Mouse (Mus musculus) G1E (cell line): Measurements from ENCODE around the gene Pafah2. TPM values are rescaled to one million over a fixed set of nuclear protein-coding genes. Genes with fewer than 3 reads are reported as not detected.

ENCODE experiments used
- ATAC-seq: 2 replicates; pipeline ENCODE4 v1.8.0; 2016; ENCODE audit warnings: mild to moderate bottlenecking; ENCODE audit not compliant: insufficient number of reproducible peaks, poor library complexity, low FRiP score, severe bottlenecking; ENCODE audit errors: extremely low read depth
- DNase-seq: peaks from one replicate; pipeline ENCODE4 v3.0.0; 2012; ENCODE audit warnings: low spot score
- H3K27me3 ChIP-seq: 2 replicates; pipeline ENCODE4 v1.6.1; 2012; ENCODE audit warnings: mild to moderate bottlenecking, low read length, inconsistent platforms; ENCODE audit not compliant: insufficient read depth
- H3K36me3 ChIP-seq: replicated peaks from 2 replicates; pipeline ENCODE3; 2012; ENCODE audit warnings: mild to moderate bottlenecking, inconsistent platforms
- H3K4me1 ChIP-seq: 2 replicates; pipeline ENCODE4 v1.6.1; 2012; ENCODE audit warnings: low read depth, low read length, inconsistent platforms, mixed read lengths; ENCODE audit not compliant: insufficient read depth
- H3K4me3 ChIP-seq: 2 replicates; pipeline ENCODE4 v1.5.1; 2012; ENCODE audit warnings: low read depth, mild to moderate bottlenecking, inconsistent platforms, low read length, moderate library complexity, mixed read lengths
- H3K9me3 ChIP-seq: replicated peaks from 2 replicates; pipeline ENCODE4 v1.6.1; 2012; ENCODE audit warnings: inconsistent platforms
- CTCF ChIP-seq: IDR thresholded peaks from 2 replicates; pipeline ENCODE4 v1.5.1; 2012; ENCODE audit warnings: low read depth, low read length, inconsistent platforms, mixed read lengths
- GATA1 ChIP-seq: IDR thresholded peaks from 2 replicates; pipeline ENCODE4 v1.6.1; 2012; ENCODE audit warnings: borderline replicate concordance, low read length, inconsistent platforms, mixed read lengths
- GATA2 ChIP-seq: IDR thresholded peaks from 2 replicates; pipeline ENCODE4 v1.6.1; 2012; ENCODE audit warnings: low read depth, low read length, inconsistent platforms, borderline replicate concordance
- POLR2AphosphoS5 ChIP-seq: IDR thresholded peaks from 2 replicates; pipeline ENCODE4 v1.6.1; 2012; ENCODE audit warnings: low read depth, low read length, inconsistent platforms; ENCODE audit not compliant: insufficient replicate concordance
- TAL1 ChIP-seq: conservative IDR thresholded peaks from 2 replicates; pipeline ENCODE4 v1.6.1; 2012; ENCODE audit warnings: low read depth, low read length, inconsistent platforms, mixed read lengths
- polyA plus RNA-seq: library from polyadenylated mRNA; stranded (reverse); fragments of >175 nt; gene quantifications from 2 replicates; pipeline ENCODE4 v1.2.3, GENCODE M21; 2012
- total RNA-seq, 2 experiments: library from RNA; stranded (forward) in 1 of 2; stranded (reverse) in 1 of 2; fragments of 200-1000 nt in 1 of 2; fragments of >200 nt in 1 of 2; fragmentation: Nextera tagmentation in 1 of 2; gene quantifications; 2 replicates each; pipeline ENCODE4 v1.2.3; 2014 to 2017

Gene Pafah2
- 15.1 and 16.3 TPM in 2 replicates for total RNA-seq (2014; fragmentation: Nextera tagmentation)
- total RNA-seq (2017): 45.9 and 48.0 TPM in 2 replicates
- 10.2 and 14.9 TPM in 2 replicates for polyA plus RNA-seq

DNA sequence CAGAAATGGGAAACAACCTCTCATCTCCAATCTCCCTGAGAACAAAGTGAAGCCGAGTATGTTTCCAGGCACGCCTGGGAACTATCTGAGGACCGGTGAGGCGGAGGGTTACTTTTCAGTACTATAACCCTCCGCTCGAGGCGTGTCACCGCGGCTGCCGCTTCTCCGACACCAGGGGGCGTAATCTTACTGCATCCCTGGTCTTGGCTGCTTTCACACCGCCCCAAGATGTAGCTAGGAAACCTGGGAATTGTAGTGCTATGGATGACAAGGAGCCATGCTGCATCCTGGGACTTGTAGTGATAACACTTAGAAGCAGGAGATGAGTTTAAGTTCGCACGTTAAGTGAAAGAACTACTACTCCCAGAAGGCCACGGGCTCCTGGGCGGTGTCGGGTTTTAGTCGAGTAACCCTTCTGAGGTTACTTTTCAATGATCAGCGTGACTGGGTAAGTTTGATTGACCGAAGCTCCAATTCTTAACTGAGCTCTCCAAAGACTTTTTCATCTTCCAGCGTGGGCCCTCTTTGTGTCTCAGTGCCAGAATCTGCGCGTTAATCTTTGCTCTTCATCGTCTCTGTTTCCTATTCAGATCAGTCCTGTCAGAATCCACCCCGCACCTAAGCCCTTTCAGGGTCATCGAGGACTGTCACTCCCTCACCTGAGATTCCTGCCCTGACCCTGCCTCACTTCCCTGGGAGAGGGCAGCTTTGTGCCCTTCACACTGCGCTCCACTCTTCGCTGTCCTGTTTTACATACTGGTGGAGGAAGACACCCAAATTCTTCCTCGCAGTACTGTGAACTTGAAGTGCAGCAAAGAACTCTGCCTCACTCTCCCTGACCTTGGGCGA lies at the start of gene Pafah2:
Gene Pafah2, plus strand, starts transcription at position 344 of the 849 bp plus-strand sequence.
- peak; percentile 71 for DNase-seq
- Histone ChIP-seq H3K4me1 (peaks cover 33% of the 10 kb centered on the region), H3K9me3 (no peaks in the 10 kb centered on the region), H3K4me3 (peak within 1 kb of the TSS; percentile 62), H3K27me3 (peaks cover 16% of the 10 kb centered on the region), H3K36me3 (peaks cover 2% of the 10 kb centered on the region)
- ATAC-seq: peak; percentile 94
- TF ChIP-seq TAL1 (no peak), CTCF (peak; percentile 59; the same call in 1 of the 2 replicates)

DNA sequence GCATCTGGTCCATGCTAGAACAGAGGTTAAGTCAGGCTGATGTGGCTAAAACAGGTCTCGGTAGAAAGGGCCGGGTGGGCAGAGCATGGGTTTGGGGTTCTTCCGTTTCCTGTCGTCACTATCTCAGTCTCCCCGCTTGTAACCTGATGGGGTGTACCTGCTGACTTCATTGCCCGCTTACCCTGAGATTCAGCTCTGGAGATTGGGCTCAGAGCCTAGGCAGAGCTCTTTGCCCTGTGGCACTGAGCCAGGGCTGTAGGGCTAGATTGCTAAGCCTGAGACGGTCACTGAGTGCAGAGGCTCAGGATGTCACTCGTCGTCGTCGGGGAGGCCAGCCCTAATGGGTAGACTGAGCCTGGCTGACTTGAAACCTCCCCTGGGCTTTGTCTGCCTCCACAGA lies 48.0 kb upstream of the Pafah2 start:
- no peaks in the 10 kb centered on the region for H3K27me3 ChIP-seq
- TF ChIP-seq CTCF: no peak
- TF ChIP-seq POLR2AphosphoS5: no peak
- TF ChIP-seq TAL1: no peak
- TF ChIP-seq GATA2: no peak
- no peak for TF ChIP-seq GATA1
- peaks cover 60% of the 10 kb centered on the region for H3K4me1 ChIP-seq
- ATAC-seq: no peak
- no peaks in the 10 kb centered on the region for H3K9me3 ChIP-seq
- DNase-seq: no peak
- no peak overlapping the region for H3K4me3 ChIP-seq
- H3K36me3 ChIP-seq: peaks cover 81% of the 10 kb centered on the region

DNA sequence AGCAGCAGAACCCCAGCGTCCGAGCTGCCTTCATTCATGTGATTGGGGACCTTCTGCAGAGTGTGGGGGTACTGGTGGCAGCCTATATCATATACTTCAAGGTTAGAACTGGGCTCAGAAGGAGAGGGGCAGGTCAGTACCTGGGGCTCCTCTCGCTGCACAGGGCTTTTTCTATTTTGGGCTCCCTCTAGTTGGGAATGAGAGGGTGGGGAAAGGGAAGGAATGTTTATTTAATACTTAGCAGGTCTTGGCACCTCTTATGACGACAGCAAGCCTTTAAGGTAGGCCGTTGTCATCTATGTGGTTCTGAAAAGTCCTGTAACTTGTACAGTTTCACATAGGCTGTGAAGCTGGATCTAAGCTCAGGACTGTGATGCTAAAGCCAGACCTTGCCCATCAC lies 47.6 kb upstream of the Pafah2 start:
- Histone ChIP-seq H3K9me3 (no peaks in the 10 kb centered on the region), H3K4me1 (peaks cover 60% of the 10 kb centered on the region), H3K4me3 (no peak overlapping the region), H3K27me3 (no peaks in the 10 kb centered on the region), H3K36me3 (peaks cover 86% of the 10 kb centered on the region)
- ATAC-seq (no peak), DNase-seq (no peak)
- TF ChIP-seq CTCF (no peak), TAL1 (no peak), POLR2AphosphoS5 (no peak), GATA2 (no peak)

DNA sequence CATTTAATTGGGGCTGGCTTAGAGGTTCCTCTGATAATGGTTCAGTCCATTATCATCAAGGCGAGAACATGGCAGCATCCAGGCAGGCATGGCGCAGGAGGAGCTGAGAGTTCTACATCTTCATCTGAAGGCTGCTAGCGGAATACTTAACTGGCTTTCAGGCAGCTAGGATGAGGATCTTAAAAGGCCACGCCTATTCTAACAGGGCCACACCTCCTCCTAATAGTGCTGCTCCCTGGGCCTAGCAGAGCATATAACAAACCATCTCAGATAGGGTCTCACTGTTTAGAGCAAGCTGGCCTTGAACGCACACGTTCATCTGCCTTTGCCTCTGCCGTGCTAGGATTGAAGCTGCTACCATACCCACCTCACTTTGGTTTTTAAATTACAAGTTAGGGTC lies 46.3 kb upstream of the Pafah2 start:
- no peaks in the 10 kb centered on the region for H3K27me3 ChIP-seq
- peaks cover 66% of the 10 kb centered on the region for H3K4me1 ChIP-seq
- peaks cover 97% of the 10 kb centered on the region for H3K36me3 ChIP-seq
- DNase-seq (no peak), ATAC-seq (no peak)
- no peak overlapping the region for H3K4me3 ChIP-seq
- TF ChIP-seq GATA2: no peak
- TF ChIP-seq GATA1: no peak
- TF ChIP-seq TAL1: no peak
- TF ChIP-seq POLR2AphosphoS5: no peak
- no peak for TF ChIP-seq CTCF
- H3K9me3 ChIP-seq: no peaks in the 10 kb centered on the region

DNA sequence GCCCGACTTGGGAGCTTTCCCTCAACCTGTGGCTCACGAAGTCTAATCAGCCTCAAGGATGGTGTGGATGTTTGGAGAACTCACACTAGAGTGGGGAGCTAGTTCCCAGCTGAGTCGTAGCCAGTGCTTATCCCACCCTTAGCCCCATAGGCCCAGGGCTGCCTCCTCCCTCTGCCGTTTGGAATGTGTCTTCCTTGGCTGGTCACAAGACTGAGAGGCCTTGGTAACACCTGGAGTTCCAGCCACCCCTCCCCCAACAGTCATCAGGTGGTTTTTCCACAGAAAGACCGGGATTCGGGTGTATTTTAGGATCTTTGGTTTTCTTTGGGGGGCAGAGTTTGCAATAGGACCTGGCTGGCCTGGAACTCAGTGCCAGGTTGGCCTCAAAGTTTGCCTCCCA lies 45.5 kb upstream of the Pafah2 start:
- DNase-seq (no peak), ATAC-seq (no peak)
- no peak overlapping the region for H3K4me3 ChIP-seq
- H3K9me3 ChIP-seq: no peaks in the 10 kb centered on the region
- TF ChIP-seq CTCF: no peak
- no peak for TF ChIP-seq GATA2
- no peak for TF ChIP-seq GATA1
- no peak for TF ChIP-seq TAL1
- TF ChIP-seq POLR2AphosphoS5: no peak
- no peaks in the 10 kb centered on the region for H3K27me3 ChIP-seq
- peaks cover 69% of the 10 kb centered on the region for H3K4me1 ChIP-seq
- H3K36me3 ChIP-seq: peaks cover 99% of the 10 kb centered on the region

DNA sequence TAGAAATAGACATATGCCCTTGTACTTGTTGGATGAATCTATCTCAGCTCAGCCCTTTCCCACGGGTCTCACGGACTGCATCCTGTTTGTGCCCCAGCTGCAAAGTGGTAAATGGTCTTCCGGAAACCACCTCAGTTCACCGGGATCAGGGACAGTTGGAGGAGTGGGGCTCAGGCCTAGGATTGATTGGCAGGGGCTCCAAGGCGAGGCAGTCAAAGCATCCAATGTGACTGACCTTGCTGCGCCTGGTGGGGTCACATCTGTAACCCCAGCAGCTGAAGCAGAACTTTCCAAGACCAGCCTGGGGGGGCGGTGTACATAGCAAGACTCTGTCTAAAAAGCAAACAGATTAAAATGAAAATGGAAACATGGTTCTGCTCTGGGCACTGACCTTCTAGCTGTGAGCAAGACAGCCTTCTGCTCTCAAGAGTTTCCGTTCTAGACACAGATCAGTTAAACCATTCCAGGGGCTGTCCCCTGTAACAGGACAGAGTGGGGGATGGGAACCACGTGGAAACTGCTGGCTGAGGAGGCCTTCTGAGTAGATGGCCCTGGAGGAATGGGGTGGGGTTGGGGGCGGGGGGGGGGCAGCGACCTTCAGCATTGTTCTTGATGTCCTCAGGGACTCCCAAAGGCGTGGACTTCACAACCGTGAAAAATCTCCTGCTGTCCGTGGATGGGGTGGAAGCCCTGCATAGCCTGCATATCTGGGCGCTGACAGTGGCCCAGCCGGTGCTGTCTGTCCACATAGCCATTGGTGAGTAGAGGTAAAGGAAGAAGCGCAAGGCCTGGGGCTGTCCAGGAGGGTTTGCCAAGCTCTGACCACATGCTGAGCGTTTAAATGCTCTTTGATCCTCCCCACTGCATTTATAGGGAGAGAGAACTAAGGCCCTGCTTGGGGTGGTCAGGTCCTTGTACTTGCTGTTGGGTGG lies 44.5 kb upstream of the Pafah2 start:
- TF ChIP-seq GATA2 (no peak), TAL1 (no peak), GATA1 (no peak), CTCF (no peak), POLR2AphosphoS5 (no peak)
- Histone ChIP-seq H3K36me3 (peaks cover 97% of the 10 kb centered on the region), H3K4me3 (no peak overlapping the region), H3K9me3 (no peaks in the 10 kb centered on the region), H3K27me3 (no peaks in the 10 kb centered on the region), H3K4me1 (peaks cover 70% of the 10 kb centered on the region)
- ATAC-seq (no peak), DNase-seq (no peak)
